Mouse (Mus musculus) brain, embryonic 14.5 days (tissue): ENCODE data around the gene Crabp2.

Source experiments
- CTCF ChIP-seq: fragments of 200-500 bp; IDR thresholded peaks from 2 replicates; pipeline ENCODE4 v1.5.1; 2012; ENCODE audit warnings: inconsistent platforms, mild to moderate bottlenecking, moderate library complexity, borderline replicate concordance; ENCODE audit not compliant: insufficient read depth, insufficient read length; ENCODE audit errors: extremely low read depth
- POLR2A ChIP-seq: fragments of 200-500 bp; IDR thresholded peaks from 2 replicates; pipeline ENCODE4 v1.6.1; 2012; ENCODE audit warnings: mild to moderate bottlenecking, inconsistent platforms, borderline replicate concordance; ENCODE audit not compliant: poor library complexity, insufficient read depth, insufficient read length, severe bottlenecking; ENCODE audit errors: extremely low read depth

GRCm38 (mm10) chr3:87919336-87920108 is 28.9 kb upstream of the Crabp2 start, which contains the start of gene Mrpl24:
- peak; percentile 30; the same call in 1 of the 2 replicates for TF ChIP-seq POLR2A
- TF ChIP-seq CTCF = no peak
